Mouse (Mus musculus): Measurements from ENCODE around the gene Slc34a1. TPM values are rescaled to one million over a fixed set of nuclear protein-coding genes. Genes with fewer than 3 reads are reported as not detected.

Gene Slc34a1
- total RNA-seq, 2 experiments from 2014 or later = not detected

GRCm38 (mm10) chr13:55465184-55465583, 67.2 kb downstream of the Slc34a1 start:
- DNase-seq (ENCODE audit: extremely low spot score in 1 of 2, low spot score in 1 of 2) = no peak

Small RNA genes within 50 kb of the gene (microRNA-seq; reads per million reads assigned to microRNA genes)
- gene Mir6943 = 4.0 to 5.0 reads per million in 2 experiments

Other genes with a start within 250 kb of the Slc34a1 start
- under 1 TPM; 0.68 to 0.74 TPM for gene Fgfr4, start 245.5 kb upstream of the Slc34a1 start, total RNA-seq (2021)
- 100 to 1,000 TPM; 117 to 140 TPM for gene Nsd1, start 188.4 kb upstream of the Slc34a1 start, total RNA-seq (2021)
- 100 to 1,000 TPM; 139 to 165 TPM for gene Prelid1, start 77.7 kb upstream of the Slc34a1 start, total RNA-seq (2021)
- 10 to 100 TPM; 74.0 to 83.3 TPM for gene Rab24, start 76.2 kb upstream of the Slc34a1 start, total RNA-seq (2021)
- gene Mxd3, start 68.4 kb upstream of the Slc34a1 start, total RNA-seq (2021) = 1 to 10 TPM; 1.2 to 2.4 TPM
- 10 to 100 TPM; 58.4 to 61.0 TPM for gene Lman2, start 35.4 kb upstream of the Slc34a1 start, total RNA-seq (2021)
- gene Rgs14, start 28.5 kb upstream of the Slc34a1 start, total RNA-seq (2021) = 10 to 100 TPM; 94.5 to 98.2 TPM
- gene Pfn3, start 17.0 kb downstream of the Slc34a1 start, total RNA-seq (2021) = not detected
- under 1 TPM; 0.35 to 0.47 TPM for gene F12, start 28.6 kb downstream of the Slc34a1 start, total RNA-seq (2021)
- 10 to 100 TPM; 66.7 to 74.7 TPM for gene Grk6, start 46.9 kb downstream of the Slc34a1 start, total RNA-seq (2021)
- gene Prr7, start 66.1 kb downstream of the Slc34a1 start, total RNA-seq (2021) = 10 to 100 TPM; 96.9 to 97.3 TPM
- gene Dbn1, start 89.9 kb downstream of the Slc34a1 start, total RNA-seq (2021) = 100 to 1,000 TPM; 356 to 398 TPM
- 10 to 100 TPM; 86.6 to 97.7 TPM for gene Pdlim7, start 115.5 kb downstream of the Slc34a1 start, total RNA-seq (2021)
- gene Dok3, start 131.1 kb downstream of the Slc34a1 start, total RNA-seq (2021) = 1 to 10 TPM; 9.6 to 9.7 TPM
- gene Ddx41, start 138.5 kb downstream of the Slc34a1 start, total RNA-seq (2021) = 10 to 100 TPM; 50.7 to 57.2 TPM
- gene Fam193b, start 172.9 kb downstream of the Slc34a1 start, total RNA-seq (2021) = 10 to 100 TPM; 66.4 to 87.5 TPM
- 100 to 1,000 TPM; 132 to 143 TPM for gene Tmed9, start 175.5 kb downstream of the Slc34a1 start, total RNA-seq (2021)
- gene B4galt7, start 201.7 kb downstream of the Slc34a1 start, total RNA-seq (2021) = 10 to 100 TPM; 26.0 to 26.7 TPM
- 10 to 100 TPM; 47.9 to 49.0 TPM for gene Caml, start 224.8 kb downstream of the Slc34a1 start, total RNA-seq (2021)
- 10 to 100 TPM; 41.6 to 55.5 TPM for gene Ddx46, start 236.8 kb downstream of the Slc34a1 start, total RNA-seq (2021)